Mouse (Mus musculus) bone marrow, adult 2 months (tissue): ENCODE data around the gene Olfr1359. TPM values are rescaled to one million over a fixed set of nuclear protein-coding genes. Genes with fewer than 3 reads are reported as not detected.
"Not testable (repeated sequence)": the region's sequence is repeated elsewhere in the genome, so short reads cannot be mapped to it uniquely, and the experiment has no call there.

Source experiments
- H3K27ac ChIP-seq: fragments of 200-500 bp; 2 replicates; pipeline ENCODE4 v1.5.1; 2012; ENCODE audit warnings: low read depth, mild to moderate bottlenecking, control low read depth, inconsistent platforms, low read length; ENCODE audit not compliant: control insufficient read depth, poor library complexity, insufficient read depth
- H3K4me1 ChIP-seq: fragments of 200-500 bp; 2 replicates; pipeline ENCODE4 v1.6.1; 2011; ENCODE audit warnings: low read length; ENCODE audit not compliant: control insufficient read depth, insufficient read depth
- H3K4me3 ChIP-seq: fragments of 200-500 bp; replicated peaks from 2 replicates; pipeline ENCODE3; 2011; ENCODE audit warnings: mild to moderate bottlenecking, low read depth, low read length, control low read depth; ENCODE audit not compliant: control insufficient read depth
- CTCF ChIP-seq: fragments of 200-500 bp; IDR thresholded peaks from 2 replicates; pipeline ENCODE4 v1.5.1; 2011; ENCODE audit warnings: low read length, control low read depth; ENCODE audit not compliant: control insufficient read depth, insufficient read depth
- POLR2A ChIP-seq: fragments of 200-500 bp; IDR thresholded peaks from 2 replicates; pipeline ENCODE4 v1.6.1; 2011; ENCODE audit warnings: low read depth, mild to moderate bottlenecking, control low read depth, low read length, borderline replicate concordance; ENCODE audit not compliant: control insufficient read depth
- WGBS: fragments of 180-500 bp; shearing (Covaris S2); methylation state at CpG from one replicate; pipeline ENCODE4 v1.1.7; 2018; 5-methylcytosine and 5-hydroxymethylcytosine counted together
- polyA plus RNA-seq: library from polyadenylated mRNA; stranded (reverse); fragments of >200 nt; gene quantifications from 2 replicates; pipeline ENCODE4 v1.2.4, GENCODE M21; 2011; ENCODE audit warnings: low replicate concordance; ENCODE audit not compliant: missing spikeins, insufficient read depth, insufficient read length

Olfr1359 gene
- polyA plus RNA-seq, 1 experiment = not detected

- H3K27ac ChIP-seq = peak within 1 kb of the TSS; percentile 93
- H3K4me3 ChIP-seq = peak within 1 kb of the TSS; percentile 67
- not testable (repeated sequence) for H3K4me1 ChIP-seq
- TF ChIP-seq POLR2A = peak; percentile 98
- WGBS = under 1% methylated on average over 51 of the region's 56 CpGs
These were observed 37.2 kb downstream of the Olfr1359 start, which contains the start of gene Hist1h4j for GRCm38 (mm10) chr13:21734906-21735767. Gene Hist1h4j, plus strand, starts transcription at chr13:21735064.

GRCm38 (mm10) chr13:21745006-21745405, 47.1 kb downstream of the Olfr1359 start:
- H3K4me1 ChIP-seq = peaks cover 2% of the 10 kb centered on the region; the same call in 1 of the 2 replicates
- 55% methylated on average over 1 of the region's 1 CpGs for WGBS
- no peak overlapping the region for H3K27ac ChIP-seq
- TF ChIP-seq CTCF = no peak
- no peak for TF ChIP-seq POLR2A
- no peak overlapping the region for H3K4me3 ChIP-seq

- TF ChIP-seq CTCF = no peak
- no peak for TF ChIP-seq POLR2A
- Histone ChIP-seq H3K4me1 (peaks cover 5% of the 10 kb centered on the region; the same call in 1 of the 2 replicates), H3K4me3 (peak overlapping the region; percentile 66), H3K27ac (peak overlapping the region; percentile 94)
- 6% methylated on average over 5 of the region's 5 CpGs for WGBS
These were observed 51.7 kb downstream of the Olfr1359 start for GRCm38 (mm10) chr13:21749387-21750158.

GRCm38 (mm10) chr13:21750159-21751017, 52.5 kb downstream of the Olfr1359 start, which contains the start of gene Hist1h4k:
Gene Hist1h4k, minus strand, starts transcription at chr13:21750505.
- under 1% methylated on average over 50 of the region's 56 CpGs for WGBS
- H3K27ac ChIP-seq = peak within 1 kb of the TSS; percentile 94
- H3K4me1 ChIP-seq = not testable (repeated sequence)
- TF ChIP-seq POLR2A = peak; percentile 96
- peak within 1 kb of the TSS; percentile 66 for H3K4me3 ChIP-seq

- Histone ChIP-seq H3K4me3 (peak overlapping the region; percentile 12), H3K4me1 (peaks cover 5% of the 10 kb centered on the region; the same call in 1 of the 2 replicates), H3K27ac (no peak overlapping the region)
- TF ChIP-seq POLR2A (no peak), CTCF (no peak)
These were observed 53.5 kb downstream of the Olfr1359 start for GRCm38 (mm10) chr13:21751417-21751816.

GRCm38 (mm10) chr13:21751827-21752226, 53.9 kb downstream of the Olfr1359 start:
- H3K4me1 ChIP-seq = peaks cover 5% of the 10 kb centered on the region; the same call in 1 of the 2 replicates
- no peak for TF ChIP-seq CTCF
- no peak for TF ChIP-seq POLR2A
- H3K4me3 ChIP-seq = no peak overlapping the region
- H3K27ac ChIP-seq = peak overlapping the region; percentile 46; the same call in 1 of the 2 replicates
- WGBS = 57% methylated on average over 3 of the region's 3 CpGs

- TF ChIP-seq POLR2A (no peak), CTCF (no peak)
- WGBS = 53% methylated on average over 3 of the region's 3 CpGs
- Histone ChIP-seq H3K4me3 (peak overlapping the region; percentile 59), H3K4me1 (peaks cover 4% of the 10 kb centered on the region; the same call in 1 of the 2 replicates), H3K27ac (peak overlapping the region; percentile 84)
These were observed 54.4 kb downstream of the Olfr1359 start for GRCm38 (mm10) chr13:21752356-21752755.
